ENCODE assay signal across 18 mouse cellular contexts in genomic region chr1:42688541-42689125, GRCm38 (mm10). TPM values are rescaled to one million over a fixed set of nuclear protein-coding genes. Genes with fewer than 3 reads are reported as not detected.
DNase-seq lines count a peak whose midpoint lies in the region; ATAC-seq lines count a peak whose summit lies in the region.
"Had no signal": no experiment of that assay in that cellular context is flagged by ENCODE, and none has a peak within 500 bp of the region (broad histone marks: within the 10 kb centered on the region; RNA-seq: fewer than 3 reads in every experiment).

No protein-coding gene starts in this region.

- no peaks in the 10 kb centered on the region for H3K9me3 ChIP-seq in forebrain, embryonic 15.5 days
- no peaks in the 10 kb centered on the region for H3K9me3 ChIP-seq in midbrain, embryonic 10.5 days (replicated peaks)
- no peaks in the 10 kb centered on the region for H3K9me3 ChIP-seq in neural tube, embryonic 13.5 days
- H3K9me3 ChIP-seq in heart, embryonic 12.5 days (replicated peaks): no peaks in the 10 kb centered on the region
- H3K9me3 ChIP-seq: embryonic facial prominence, embryonic 15.5 days; limb, embryonic 12.5 days had no signal

- no peak for ATAC-seq in forebrain, embryonic 15.5 days (replicated peaks)
- no peak for ATAC-seq in neural tube, embryonic 13.5 days (ENCODE audit: low read depth)
- ATAC-seq in heart, embryonic 12.5 days (ENCODE audit: insufficient number of reproducible peaks, low FRiP score): no peak

- H3K9ac ChIP-seq in forebrain, embryonic 15.5 days (replicated peaks): peak overlapping the region; percentile 90
- H3K9ac ChIP-seq in neural tube, embryonic 13.5 days: peak overlapping the region; percentile 88
- H3K9ac ChIP-seq in heart, embryonic 12.5 days: no peak overlapping the region
- H3K9ac ChIP-seq: embryonic facial prominence, embryonic 15.5 days; limb, embryonic 12.5 days had no signal

- DNase-seq in kidney, postnatal 14 days: peak; percentile 0
- no peak for DNase-seq in kidney, adult 9 months
- no peak for DNase-seq in midbrain, embryonic 10.5 days (ENCODE audit: low spot score)
- no peak for DNase-seq in gastrocnemius, adult 18-20 months (ENCODE audit: low spot score)
- no peak for DNase-seq in cerebellum, adult 11 months
- DNase-seq: adrenal gland, postnatal 25 days; cerebellum, adult 18-20 months; lung, adult 18-20 months; right cerebral cortex, postnatal 25 days; thymus, postnatal 14 days had no signal

- no peaks in the 10 kb centered on the region for H3K36me3 ChIP-seq in forebrain, embryonic 15.5 days
- H3K36me3 ChIP-seq in midbrain, embryonic 10.5 days: no peaks in the 10 kb centered on the region
- H3K36me3 ChIP-seq in neural tube, embryonic 13.5 days: no peaks in the 10 kb centered on the region
- no peaks in the 10 kb centered on the region for H3K36me3 ChIP-seq in heart, embryonic 12.5 days
- H3K36me3 ChIP-seq: embryonic facial prominence, embryonic 15.5 days; G1E; limb, embryonic 12.5 days had no signal

- H3K4me3 ChIP-seq in forebrain, embryonic 15.5 days: peak overlapping the region; percentile 94
- peak overlapping the region; percentile 99 for H3K4me3 ChIP-seq in midbrain, embryonic 10.5 days
- peak overlapping the region; percentile 17 for H3K4me3 ChIP-seq in neural tube, embryonic 13.5 days
- no peak overlapping the region for H3K4me3 ChIP-seq in heart, embryonic 12.5 days
- H3K4me3 ChIP-seq: embryonic facial prominence, embryonic 15.5 days; limb, embryonic 12.5 days had no signal

- H3K4me1 ChIP-seq in forebrain, embryonic 15.5 days: peaks cover 54% of the 10 kb centered on the region
- H3K4me1 ChIP-seq in midbrain, embryonic 10.5 days: peaks cover 74% of the 10 kb centered on the region
- peaks cover 82% of the 10 kb centered on the region for H3K4me1 ChIP-seq in neural tube, embryonic 13.5 days (replicated peaks)
- peaks cover 23% of the 10 kb centered on the region for H3K4me1 ChIP-seq in heart, embryonic 12.5 days (replicated peaks)

- peak overlapping the region; percentile 100 for H3K27ac ChIP-seq in forebrain, embryonic 15.5 days (replicated peaks)
- H3K27ac ChIP-seq in midbrain, embryonic 10.5 days (replicated peaks): peak overlapping the region; percentile 99
- peak overlapping the region; percentile 98 for H3K27ac ChIP-seq in neural tube, embryonic 13.5 days (replicated peaks)
- no peak overlapping the region for H3K27ac ChIP-seq in heart, embryonic 12.5 days (ENCODE audit: poor library complexity, severe bottlenecking)
- H3K27ac ChIP-seq: embryonic facial prominence, embryonic 15.5 days; kidney, postnatal 0 days; limb, embryonic 12.5 days had no signal

- H3K27me3 ChIP-seq in forebrain, embryonic 15.5 days: no peaks in the 10 kb centered on the region
- H3K27me3 ChIP-seq in midbrain, embryonic 10.5 days (ENCODE audit: low read depth, poor library complexity, severe bottlenecking): peaks cover 72% of the 10 kb centered on the region
- H3K27me3 ChIP-seq in neural tube, embryonic 13.5 days: peaks cover 8% of the 10 kb centered on the region; the same call in 1 of the 2 replicates
- peaks cover 91% of the 10 kb centered on the region for H3K27me3 ChIP-seq in heart, embryonic 12.5 days (replicated peaks)

- 14% methylated on average over 4 of the region's 4 CpGs for WGBS in forebrain, embryonic 15.5 days
- WGBS in midbrain, embryonic 10.5 days: 9% methylated on average over 4 of the region's 4 CpGs
- 7% methylated on average over 4 of the region's 4 CpGs for WGBS in neural tube, embryonic 13.5 days
- WGBS in heart, embryonic 12.5 days: 10% methylated on average over 4 of the region's 4 CpGs

- H3K4me2 ChIP-seq in forebrain, embryonic 15.5 days (replicated peaks): peak overlapping the region; percentile 98
- peak overlapping the region; percentile 86 for H3K4me2 ChIP-seq in neural tube, embryonic 13.5 days
- no peak overlapping the region for H3K4me2 ChIP-seq in heart, embryonic 12.5 days
- H3K4me2 ChIP-seq: embryonic facial prominence, embryonic 15.5 days; limb, embryonic 12.5 days had no signal

RNA-seq across cellular contexts. Expression of gene Pou3f3, which starts 6.9 kb away (rescaled TPM):
- 49.1 and 52.0 TPM in 2 replicates for polyA plus RNA-seq in forebrain, embryonic 15.5 days (2015; fragmentation: Nextera tagmentation; extraction: Ambion mirVana)
- 18.2 and 22.2 TPM in 2 replicates for polyA plus RNA-seq in midbrain, embryonic 10.5 days (2016; fragmentation: Nextera tagmentation; extraction: Ambion mirVana)
- polyA plus RNA-seq in neural tube, embryonic 13.5 days (2015; fragmentation: Nextera tagmentation; extraction: Ambion mirVana): 10.5 and 12.2 TPM in 2 replicates
- total RNA-seq in gastrocnemius, adult 18-20 months (2021): not detected
- 0.06 TPM in 2 replicates for polyA plus RNA-seq in heart, embryonic 12.5 days (2016; fragmentation: Nextera tagmentation; extraction: Ambion mirVana)
- polyA plus RNA-seq: C2C12, G1E had no signal

Comparison
In these comparisons a context has a peak if more than half of its experiments do, and no peak if none do; other contexts are left out.
1. RNA of gene Pou3f3, which starts 6.9 kb away (polyA plus RNA-seq): 49.1 to 52.0 TPM in forebrain, embryonic 15.5 days, 18.2 to 22.2 TPM in midbrain, embryonic 10.5 days and 10.5 to 12.2 TPM in neural tube, embryonic 13.5 days; 0.06 TPM in heart, embryonic 12.5 days; every median in the first group is over 10 times any median in the second.